ENCODE assay signal across 35 mouse cellular contexts in the genomic region with DNA sequence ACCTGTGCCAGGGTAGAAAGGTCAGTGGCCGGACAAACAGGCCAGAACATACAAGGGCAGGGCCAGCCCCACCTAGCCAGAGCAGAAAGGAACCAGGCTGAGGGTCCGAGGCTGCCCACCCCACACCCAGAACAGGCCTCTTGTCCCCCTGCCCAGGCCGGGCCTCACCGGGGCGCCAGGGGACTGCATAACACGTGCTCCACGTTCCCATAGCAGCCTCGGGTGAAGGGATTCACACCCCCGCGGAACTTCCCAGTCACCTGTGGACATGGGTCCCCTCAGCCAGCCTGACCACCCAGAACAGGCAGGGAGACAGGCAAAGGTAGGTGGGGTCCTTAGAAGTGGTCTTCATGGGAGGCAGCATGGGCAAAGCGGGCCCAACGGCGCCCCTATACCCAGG. TPM values are rescaled to one million over a fixed set of nuclear protein-coding genes. Genes with fewer than 3 reads are reported as not detected.
DNase-seq lines count a peak whose midpoint lies in the region; ATAC-seq and TF ChIP-seq lines count a peak whose summit lies in the region.
"Had no signal": no experiment of that assay in that cellular context is flagged by ENCODE, and none has a peak within 500 bp of the region (broad histone marks: within the 10 kb centered on the region; RNA-seq: fewer than 3 reads in every experiment).

No protein-coding gene starts in this region.

- no peaks in the 10 kb centered on the region for H3K9me3 ChIP-seq in forebrain, embryonic 12.5 days
- no peaks in the 10 kb centered on the region for H3K9me3 ChIP-seq in forebrain, postnatal 0 days (ENCODE audit: low read length)
- no peaks in the 10 kb centered on the region for H3K9me3 ChIP-seq in heart, embryonic 13.5 days
- no peaks in the 10 kb centered on the region for H3K9me3 ChIP-seq in heart, embryonic 12.5 days (replicated peaks)
- H3K9me3 ChIP-seq: embryonic facial prominence, embryonic 10.5 days; embryonic facial prominence, embryonic 13.5 days; forebrain, embryonic 13.5 days had no signal

- no peak overlapping the region for H3K9ac ChIP-seq in forebrain, embryonic 12.5 days
- no peak overlapping the region for H3K9ac ChIP-seq in forebrain, postnatal 0 days
- 0 out of 2 replicates have a peak overlapping the region, but pooled peaks have one; percentile 28 for H3K9ac ChIP-seq in heart, embryonic 13.5 days
- H3K9ac ChIP-seq in heart, embryonic 12.5 days = no peak overlapping the region
- H3K9ac ChIP-seq: embryonic facial prominence, embryonic 13.5 days; forebrain, embryonic 13.5 days; hindbrain, embryonic 14.5 days had no signal

- H3K4me2 ChIP-seq in forebrain, embryonic 12.5 days = no peak overlapping the region
- no peak overlapping the region for H3K4me2 ChIP-seq in forebrain, postnatal 0 days (ENCODE audit: low read depth)
- no peak overlapping the region for H3K4me2 ChIP-seq in heart, embryonic 13.5 days
- H3K4me2 ChIP-seq in heart, embryonic 12.5 days = no peak overlapping the region
- H3K4me2 ChIP-seq: embryonic facial prominence, embryonic 13.5 days; forebrain, embryonic 13.5 days; heart, embryonic 11.5 days; hindbrain, embryonic 14.5 days had no signal

- peaks cover 15% of the 10 kb centered on the region for H3K4me1 ChIP-seq in forebrain, embryonic 12.5 days
- H3K4me1 ChIP-seq in forebrain, postnatal 0 days (ENCODE audit: insufficient read depth) = no peaks in the 10 kb centered on the region; the same call in 1 of the 2 replicates
- peaks cover 55% of the 10 kb centered on the region for H3K4me1 ChIP-seq in heart, embryonic 13.5 days
- H3K4me1 ChIP-seq in heart, embryonic 12.5 days (replicated peaks) = peaks cover 48% of the 10 kb centered on the region

- H3K36me3 ChIP-seq in forebrain, embryonic 12.5 days (replicated peaks) = peaks cover 66% of the 10 kb centered on the region
- H3K36me3 ChIP-seq in forebrain, postnatal 0 days (ENCODE audit: insufficient read depth) = peaks cover 67% of the 10 kb centered on the region
- H3K36me3 ChIP-seq in heart, embryonic 13.5 days = peaks cover 69% of the 10 kb centered on the region
- H3K36me3 ChIP-seq in heart, embryonic 12.5 days = peaks cover 65% of the 10 kb centered on the region

- WGBS in forebrain, embryonic 12.5 days = 93% methylated on average over 13 of the region's 13 CpGs
- WGBS in forebrain, postnatal 0 days = 90% methylated on average over 13 of the region's 13 CpGs
- 88% methylated on average over 13 of the region's 13 CpGs for WGBS in heart, embryonic 13.5 days
- 89% methylated on average over 13 of the region's 13 CpGs for whole genome bisulfite sequencing in heart, embryonic 12.5 days

- no peak for TF ChIP-seq CTCF in forebrain, postnatal 0 days (IDR thresholded peaks at IDR 0.05; ENCODE audit: low read depth)

- no peaks in the 10 kb centered on the region for H3K27me3 ChIP-seq in forebrain, embryonic 12.5 days
- H3K27me3 ChIP-seq in forebrain, postnatal 0 days (ENCODE audit: insufficient read depth, low read length) = no peaks in the 10 kb centered on the region
- no peaks in the 10 kb centered on the region for H3K27me3 ChIP-seq in heart, embryonic 13.5 days (replicated peaks)
- H3K27me3 ChIP-seq in heart, embryonic 12.5 days (replicated peaks) = no peaks in the 10 kb centered on the region
- H3K27me3 ChIP-seq: embryonic facial prominence, embryonic 13.5 days; forebrain, embryonic 13.5 days had no signal

- DNase-seq in forebrain, postnatal 0 days = no peak
- peak; percentile 8 for DNase-seq in thymus, postnatal 4 days
- no peak for DNase-seq in thymus, postnatal 36 days
- DNase-seq: adrenal gland, adult 2 months; adrenal gland, postnatal 14 days; cerebellum, adult 11 months; cerebellum, adult 9-10 months; cerebellum, postnatal 36 days; embryo, embryonic 11 days; gastrocnemius, adult 2 months; gastrocnemius, postnatal 14 days; heart, adult 18-20 months; heart, postnatal 14 days; kidney, adult 18-20 months had no signal

- ATAC-seq in forebrain, embryonic 12.5 days (ENCODE audit: low FRiP score) = 0 out of 2 replicates have a peak, but pooled peaks have one; percentile 12
- ATAC-seq in forebrain, postnatal 0 days = no peak
- ATAC-seq in heart, embryonic 13.5 days (ENCODE audit: extremely low read depth, insufficient number of reproducible peaks, low FRiP score, low TSS enrichment) = no peak
- ATAC-seq in heart, embryonic 12.5 days (ENCODE audit: insufficient number of reproducible peaks, low FRiP score) = no peak
- ATAC-seq: CD4-positive, CD25-positive, alpha-beta regulatory T cell, adult 4 months; forebrain, embryonic 13.5 days; forebrain, embryonic 16.5 days; hindbrain, postnatal 0 days; inflammation-experienced regulatory T-cells, adult 6 months; intestine, embryonic 16.5 days had no signal

- H3K4me3 ChIP-seq in forebrain, embryonic 12.5 days (replicated peaks) = no peak overlapping the region
- H3K4me3 ChIP-seq in forebrain, postnatal 0 days (ENCODE audit: low read depth, low read length) = no peak overlapping the region
- H3K4me3 ChIP-seq in heart, embryonic 13.5 days = no peak overlapping the region
- no peak overlapping the region for H3K4me3 ChIP-seq in heart, embryonic 12.5 days
- H3K4me3 ChIP-seq: embryonic facial prominence, embryonic 10.5 days; embryonic facial prominence, embryonic 13.5 days; erythroblast, embryonic 14.5 days; forebrain, embryonic 13.5 days; gastrocnemius, adult 2 months had no signal

- no peak overlapping the region for H3K27ac ChIP-seq in forebrain, embryonic 12.5 days
- no peak overlapping the region for H3K27ac ChIP-seq in forebrain, postnatal 0 days (ENCODE audit: low read depth, low read length)
- no peak overlapping the region for H3K27ac ChIP-seq in heart, embryonic 13.5 days (replicated peaks)
- no peak overlapping the region for H3K27ac ChIP-seq in heart, embryonic 12.5 days (ENCODE audit: poor library complexity, severe bottlenecking)
- H3K27ac ChIP-seq: embryonic facial prominence, embryonic 10.5 days; embryonic facial prominence, embryonic 13.5 days; forebrain, embryonic 13.5 days; gastrocnemius, adult 2 months; hindbrain, embryonic 14.5 days; hindbrain, postnatal 0 days had no signal

RNA-seq across cellular contexts. Expression of gene Zdhhc8, which starts 7.7 kb away (rescaled TPM):
- 15.7 and 16.9 TPM in 2 replicates for polyA plus RNA-seq in forebrain, embryonic 12.5 days (2016; fragmentation: Nextera tagmentation; extraction: Ambion mirVana)
- 27.5 and 35.5 TPM in 2 replicates for total RNA-seq in forebrain, postnatal 0 days (2014; rRNA removed)
- 16.4 and 17.9 TPM in 2 replicates for polyA plus RNA-seq in forebrain, postnatal 0 days (2015; fragmentation: Nextera tagmentation; extraction: Ambion mirVana)
- polyA plus RNA-seq in heart, embryonic 13.5 days (2015; fragmentation: Nextera tagmentation; extraction: Ambion mirVana) = 20.7 and 22.1 TPM in 2 replicates
- polyA plus RNA-seq in heart, embryonic 12.5 days (2016; fragmentation: Nextera tagmentation; extraction: Ambion mirVana) = 29.5 and 33.0 TPM in 2 replicates

RNA-seq across cellular contexts. Expression of gene Ccdc188, which starts 9.5 kb away (rescaled TPM):
- polyA plus RNA-seq in forebrain, embryonic 12.5 days (2016; fragmentation: Nextera tagmentation; extraction: Ambion mirVana) = not detected in 2 replicates
- not detected in 2 replicates for total RNA-seq in forebrain, postnatal 0 days (2014; rRNA removed)
- 0.11 TPM in 1 of 2 replicates, not detected in the other for polyA plus RNA-seq in forebrain, postnatal 0 days (2015; fragmentation: Nextera tagmentation; extraction: Ambion mirVana)
- polyA plus RNA-seq in heart, embryonic 13.5 days (2015; fragmentation: Nextera tagmentation; extraction: Ambion mirVana) = not detected in 2 replicates
- 0.14 and 0.15 TPM in 2 replicates for polyA plus RNA-seq in heart, embryonic 12.5 days (2016; fragmentation: Nextera tagmentation; extraction: Ambion mirVana)
- total RNA-seq: adrenal gland, adult 2 months; adrenal gland, postnatal 14 days; adrenal gland, postnatal 4 days; gastrocnemius, adult 2 months; gastrocnemius, postnatal 14 days; gastrocnemius, postnatal 4 days; heart, adult 18-20 months; heart, postnatal 14 days; hematopoietic stem cell, adult 5-6 weeks; hindbrain, postnatal 0 days; MEL had no signal
- polyA plus RNA-seq: adrenal gland, adult 2 months; CD4-positive, CD25-positive, alpha-beta regulatory T cell, adult 4 months; cortical plate, adult 2 months; embryonic facial prominence, embryonic 10.5 days; embryonic facial prominence, embryonic 13.5 days; erythroblast, embryonic 14.5 days; forebrain, embryonic 13.5 days; forebrain, embryonic 16.5 days; frontal cortex, adult 2 months; heart, embryonic 11.5 days; heart, embryonic 16.5 days; hindbrain, embryonic 14.5 days; hindbrain, postnatal 0 days; inflammation-experienced regulatory T-cells, adult 6 months; intestine, embryonic 16.5 days had no signal

RNA-seq across cellular contexts. Expression of gene Trmt2a, which starts 21.3 kb away (rescaled TPM):
- polyA plus RNA-seq in forebrain, embryonic 12.5 days (2016; fragmentation: Nextera tagmentation; extraction: Ambion mirVana) = 111 and 118 TPM in 2 replicates
- total RNA-seq in forebrain, postnatal 0 days (2014; rRNA removed) = 74.9 and 82.4 TPM in 2 replicates
- polyA plus RNA-seq in forebrain, postnatal 0 days (2015; fragmentation: Nextera tagmentation; extraction: Ambion mirVana) = 66.7 and 67.2 TPM in 2 replicates
- 62.3 and 66.2 TPM in 2 replicates for polyA plus RNA-seq in heart, embryonic 13.5 days (2015; fragmentation: Nextera tagmentation; extraction: Ambion mirVana)
- polyA plus RNA-seq in heart, embryonic 12.5 days (2016; fragmentation: Nextera tagmentation; extraction: Ambion mirVana) = 57.2 and 61.9 TPM in 2 replicates

RNA-seq across cellular contexts. Expression of gene Ranbp1, which starts 21.3 kb away (rescaled TPM):
- 983 and 1,008 TPM in 2 replicates for polyA plus RNA-seq in forebrain, embryonic 12.5 days (2016; fragmentation: Nextera tagmentation; extraction: Ambion mirVana)
- 171 and 209 TPM in 2 replicates for total RNA-seq in forebrain, postnatal 0 days (2014; rRNA removed)
- polyA plus RNA-seq in forebrain, postnatal 0 days (2015; fragmentation: Nextera tagmentation; extraction: Ambion mirVana) = 428 and 477 TPM in 2 replicates
- 409 and 412 TPM in 2 replicates for polyA plus RNA-seq in heart, embryonic 13.5 days (2015; fragmentation: Nextera tagmentation; extraction: Ambion mirVana)
- polyA plus RNA-seq in heart, embryonic 12.5 days (2016; fragmentation: Nextera tagmentation; extraction: Ambion mirVana) = 512 and 519 TPM in 2 replicates

RNA-seq across cellular contexts. Expression of gene Gm49776, which starts 30.9 kb away (rescaled TPM):
- polyA plus RNA-seq in forebrain, embryonic 12.5 days (2016; fragmentation: Nextera tagmentation; extraction: Ambion mirVana) = 3.4 TPM in 1 of 2 replicates, not detected in the other
- not detected in 2 replicates for total RNA-seq in forebrain, postnatal 0 days (2014; rRNA removed)
- polyA plus RNA-seq in forebrain, postnatal 0 days (2015; fragmentation: Nextera tagmentation; extraction: Ambion mirVana) = 1.3 and 3.1 TPM in 2 replicates
- 1.8 and 2.7 TPM in 2 replicates for polyA plus RNA-seq in heart, embryonic 13.5 days (2015; fragmentation: Nextera tagmentation; extraction: Ambion mirVana)
- 1.2 and 1.7 TPM in 2 replicates for polyA plus RNA-seq in heart, embryonic 12.5 days (2016; fragmentation: Nextera tagmentation; extraction: Ambion mirVana)
- total RNA-seq: adrenal gland, postnatal 14 days; adrenal gland, postnatal 4 days; gastrocnemius, adult 2 months; gastrocnemius, postnatal 14 days; gastrocnemius, postnatal 4 days; heart, adult 18-20 months; heart, postnatal 14 days; hematopoietic stem cell, adult 5-6 weeks; hindbrain, postnatal 0 days had no signal
- polyA plus RNA-seq: adrenal gland, adult 2 months; CD4-positive, CD25-positive, alpha-beta regulatory T cell, adult 4 months; cortical plate, adult 2 months; erythroblast, embryonic 14.5 days; forebrain, embryonic 16.5 days; frontal cortex, adult 2 months; heart, embryonic 11.5 days; heart, embryonic 16.5 days; hindbrain, embryonic 14.5 days; inflammation-experienced regulatory T-cells, adult 6 months; intestine, embryonic 16.5 days had no signal
